Mouse (Mus musculus): ENCODE results near the gene Eif4g3. TPM values are rescaled to one million over a fixed set of nuclear protein-coding genes. Genes with fewer than 3 reads are reported as not detected.
A peak's percentile ranks its signal among the peaks of the same experiment; 100 is the strongest.

Gene Eif4g3
- polyA plus RNA-seq, 1 experiment from 2014 or later: 55.9 TPM

- Histone ChIP-seq H3K27me3 (ENCODE audit: control insufficient read depth, insufficient read depth, low read length) (no peaks in the 10 kb centered on the region), H3K36me3 (ENCODE audit: control insufficient read depth, insufficient read depth, low read length) (peaks cover 36% of the 10 kb centered on the region), H3K4me3 (ENCODE audit: low read length) (no peak overlapping the region), H3K9me3 (ENCODE audit: control insufficient read depth, low read length) (no peaks in the 10 kb centered on the region), H3K27ac (ENCODE audit: low read depth, low read length) (no peak overlapping the region), H3K4me2 (replicated peaks; ENCODE audit: low read depth, low read length) (no peak overlapping the region), H3K4me1 (ENCODE audit: control insufficient read depth, insufficient read depth, low read length) (peaks cover 6% of the 10 kb centered on the region; the same call in 1 of the 2 replicates), H3K9ac (ENCODE audit: low read depth, low read length) (no peak overlapping the region)
- no peak for ATAC-seq (ENCODE audit: low FRiP score, low TSS enrichment)
- 90% methylated on average over 9 of the region's 9 CpGs for WGBS
Observed at GRCm38 (mm10) chr4:138023403-138024100, 30.7 kb downstream of the Eif4g3 start.

- no peak overlapping the region for H3K4me2 ChIP-seq (replicated peaks; ENCODE audit: low read depth, low read length)
- no peak overlapping the region for H3K9ac ChIP-seq (ENCODE audit: low read depth, low read length)
- no peaks in the 10 kb centered on the region for H3K9me3 ChIP-seq (ENCODE audit: control insufficient read depth, low read length)
- WGBS: 91% methylated on average over 6 of the region's 6 CpGs
- H3K4me3 ChIP-seq (ENCODE audit: low read length): no peak overlapping the region
- ATAC-seq (ENCODE audit: low FRiP score, low TSS enrichment): no peak
- H3K36me3 ChIP-seq (ENCODE audit: control insufficient read depth, insufficient read depth, low read length): peaks cover 58% of the 10 kb centered on the region
- H3K27ac ChIP-seq (ENCODE audit: low read depth, low read length): no peak overlapping the region
- no peaks in the 10 kb centered on the region for H3K4me1 ChIP-seq (ENCODE audit: control insufficient read depth, insufficient read depth, low read length)
- H3K27me3 ChIP-seq (ENCODE audit: control insufficient read depth, insufficient read depth, low read length): no peaks in the 10 kb centered on the region
Observed at GRCm38 (mm10) chr4:138029168-138029567, 36.3 kb downstream of the Eif4g3 start.

- Histone ChIP-seq H3K9me3 (ENCODE audit: control insufficient read depth, low read length) (no peaks in the 10 kb centered on the region), H3K4me2 (replicated peaks; ENCODE audit: low read depth, low read length) (no peak overlapping the region), H3K4me3 (ENCODE audit: low read length) (no peak overlapping the region), H3K4me1 (ENCODE audit: control insufficient read depth, insufficient read depth, low read length) (no peaks in the 10 kb centered on the region), H3K9ac (ENCODE audit: low read depth, low read length) (no peak overlapping the region), H3K27ac (ENCODE audit: low read depth, low read length) (no peak overlapping the region), H3K27me3 (ENCODE audit: control insufficient read depth, insufficient read depth, low read length) (no peaks in the 10 kb centered on the region), H3K36me3 (ENCODE audit: control insufficient read depth, insufficient read depth, low read length) (peaks cover 47% of the 10 kb centered on the region)
- ATAC-seq (ENCODE audit: low FRiP score, low TSS enrichment): no peak
- 91% methylated on average over 10 of the region's 10 CpGs for WGBS
Observed at GRCm38 (mm10) chr4:138031828-138032227, 39.0 kb downstream of the Eif4g3 start.

- H3K4me2 ChIP-seq (replicated peaks; ENCODE audit: low read depth, low read length): no peak overlapping the region
- no peaks in the 10 kb centered on the region for H3K27me3 ChIP-seq (ENCODE audit: control insufficient read depth, insufficient read depth, low read length)
- no peak overlapping the region for H3K9ac ChIP-seq (ENCODE audit: low read depth, low read length)
- peaks cover 7% of the 10 kb centered on the region for H3K4me1 ChIP-seq (ENCODE audit: control insufficient read depth, insufficient read depth, low read length)
- H3K9me3 ChIP-seq (ENCODE audit: control insufficient read depth, low read length): no peaks in the 10 kb centered on the region
- H3K4me3 ChIP-seq (ENCODE audit: low read length): no peak overlapping the region
- H3K36me3 ChIP-seq (ENCODE audit: control insufficient read depth, insufficient read depth, low read length): peaks cover 34% of the 10 kb centered on the region
- ATAC-seq (ENCODE audit: low FRiP score, low TSS enrichment): no peak
- WGBS: 94% methylated on average over 4 of the region's 4 CpGs
- H3K27ac ChIP-seq (ENCODE audit: low read depth, low read length): no peak overlapping the region
Observed at GRCm38 (mm10) chr4:138033871-138034270, 41.0 kb downstream of the Eif4g3 start.

GRCm38 (mm10) chr4:138035435-138036120, 42.8 kb downstream of the Eif4g3 start:
- no peak overlapping the region for H3K9ac ChIP-seq (ENCODE audit: low read depth, low read length)

GRCm38 (mm10) chr4:138037110-138037509, 44.3 kb downstream of the Eif4g3 start:
- no peak overlapping the region for H3K9ac ChIP-seq (ENCODE audit: low read depth, low read length)
- no peaks in the 10 kb centered on the region for H3K9me3 ChIP-seq (ENCODE audit: control insufficient read depth, low read length)
- H3K4me2 ChIP-seq (replicated peaks; ENCODE audit: low read depth, low read length): no peak overlapping the region
- no peak for ATAC-seq (ENCODE audit: low FRiP score, low TSS enrichment)
- no peaks in the 10 kb centered on the region for H3K27me3 ChIP-seq (ENCODE audit: control insufficient read depth, insufficient read depth, low read length)
- 53% methylated on average over 8 of the region's 8 CpGs for WGBS
- peaks cover 27% of the 10 kb centered on the region for H3K36me3 ChIP-seq (ENCODE audit: control insufficient read depth, insufficient read depth, low read length)
- no peak overlapping the region for H3K27ac ChIP-seq (ENCODE audit: low read depth, low read length)
- no peak overlapping the region for H3K4me3 ChIP-seq (ENCODE audit: low read length)
- peaks cover 15% of the 10 kb centered on the region for H3K4me1 ChIP-seq (ENCODE audit: control insufficient read depth, insufficient read depth, low read length)

More at GRCm38 (mm10) chr4:138035435-138036120, 42.8 kb downstream of the Eif4g3 start:
- Histone ChIP-seq H3K4me2 (replicated peaks; ENCODE audit: low read depth, low read length) (no peak overlapping the region), H3K4me3 (ENCODE audit: low read length) (no peak overlapping the region), H3K9me3 (ENCODE audit: control insufficient read depth, low read length) (no peaks in the 10 kb centered on the region), H3K27me3 (ENCODE audit: control insufficient read depth, insufficient read depth, low read length) (no peaks in the 10 kb centered on the region), H3K4me1 (ENCODE audit: control insufficient read depth, insufficient read depth, low read length) (peaks cover 11% of the 10 kb centered on the region), H3K36me3 (ENCODE audit: control insufficient read depth, insufficient read depth, low read length) (peaks cover 32% of the 10 kb centered on the region), H3K27ac (ENCODE audit: low read depth, low read length) (no peak overlapping the region)
- WGBS: 92% methylated on average over 9 of the region's 9 CpGs
- ATAC-seq (ENCODE audit: low FRiP score, low TSS enrichment): no peak

- no peak for ATAC-seq (ENCODE audit: low FRiP score, low TSS enrichment)
- H3K4me1 ChIP-seq (ENCODE audit: control insufficient read depth, insufficient read depth, low read length): peaks cover 15% of the 10 kb centered on the region
- no peak overlapping the region for H3K9ac ChIP-seq (ENCODE audit: low read depth, low read length)
- no peaks in the 10 kb centered on the region for H3K9me3 ChIP-seq (ENCODE audit: control insufficient read depth, low read length)
- H3K36me3 ChIP-seq (ENCODE audit: control insufficient read depth, insufficient read depth, low read length): peaks cover 21% of the 10 kb centered on the region; the same call in 1 of the 2 replicates
- H3K4me2 ChIP-seq (replicated peaks; ENCODE audit: low read depth, low read length): no peak overlapping the region
- no peaks in the 10 kb centered on the region for H3K27me3 ChIP-seq (ENCODE audit: control insufficient read depth, insufficient read depth, low read length)
- no peak overlapping the region for H3K4me3 ChIP-seq (ENCODE audit: low read length)
- 60% methylated on average over 1 of the region's 1 CpGs for WGBS
- H3K27ac ChIP-seq (ENCODE audit: low read depth, low read length): no peak overlapping the region
Observed at GRCm38 (mm10) chr4:138037896-138038295, 45.1 kb downstream of the Eif4g3 start.

GRCm38 (mm10) chr4:138038365-138039274, 45.8 kb downstream of the Eif4g3 start:
- 48% methylated on average over 13 of the region's 13 CpGs for WGBS
- H3K27me3 ChIP-seq (ENCODE audit: control insufficient read depth, insufficient read depth, low read length): no peaks in the 10 kb centered on the region
- no peak overlapping the region for H3K9ac ChIP-seq (ENCODE audit: low read depth, low read length)
- peaks cover 15% of the 10 kb centered on the region for H3K4me1 ChIP-seq (ENCODE audit: control insufficient read depth, insufficient read depth, low read length)
- ATAC-seq (ENCODE audit: low FRiP score, low TSS enrichment): 0 out of 2 replicates have a peak, but pooled peaks have one; percentile 41
- peak overlapping the region; percentile 38; the same call in 1 of the 2 replicates for H3K27ac ChIP-seq (ENCODE audit: low read depth, low read length)
- no peaks in the 10 kb centered on the region for H3K9me3 ChIP-seq (ENCODE audit: control insufficient read depth, low read length)
- H3K4me3 ChIP-seq (ENCODE audit: low read length): no peak overlapping the region
- peaks cover 17% of the 10 kb centered on the region; the same call in 1 of the 2 replicates for H3K36me3 ChIP-seq (ENCODE audit: control insufficient read depth, insufficient read depth, low read length)
- no peak overlapping the region for H3K4me2 ChIP-seq (replicated peaks; ENCODE audit: low read depth, low read length)
